Mouse (Mus musculus) megakaryocyte, embryonic 14.5 days (primary cell): ENCODE data around the gene Xylt1.

Experiments
- FLI1 ChIP-seq: IDR thresholded peaks from 2 replicates; pipeline ENCODE4 v1.6.1; 2012; ENCODE audit warnings: low read length, inconsistent platforms, mixed read lengths
- GATA1 ChIP-seq: IDR thresholded peaks from 3 replicates; pipeline ENCODE4 v1.6.1; 2012; ENCODE audit warnings: mixed read lengths, low read length, inconsistent platforms, borderline replicate concordance

DNA sequence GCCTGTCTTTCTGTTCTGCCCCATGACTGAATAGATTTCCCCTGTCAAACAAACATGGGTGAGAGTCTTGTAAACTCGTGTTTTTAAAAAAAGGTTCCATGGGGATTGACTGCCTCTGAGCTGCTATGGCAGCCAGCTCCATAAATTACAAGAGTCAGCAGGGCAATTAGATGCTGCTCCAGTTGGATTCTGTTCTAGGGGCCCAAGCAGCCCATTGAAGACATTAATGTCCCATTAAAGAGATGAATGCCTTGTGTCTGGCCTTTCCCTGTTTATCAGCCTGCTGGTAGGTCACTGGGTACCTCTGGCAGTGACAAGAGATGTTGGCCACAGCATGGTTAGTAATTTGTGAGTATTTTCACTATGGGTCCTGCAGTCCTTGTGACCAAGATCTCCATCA lies 271.9 kb downstream of the Xylt1 start:
- TF ChIP-seq GATA1 (no peak), FLI1 (no peak)
